Mouse (Mus musculus) heart, adult 8-10 months (tissue): ENCODE results near the gene Mta1. TPM values are rescaled to one million over a fixed set of nuclear protein-coding genes. Genes with fewer than 3 reads are reported as not detected.

ENCODE experiments used
- DNase-seq: peaks from one replicate; pipeline ENCODE4 v3.0.0; 2022; ENCODE audit warnings: low spot score
- total RNA-seq, 4 experiments: library from RNA; stranded (reverse); gene quantifications; 2 replicates each; pipeline ENCODE4 v1.2.4; 2022

Mta1 gene
- total RNA-seq, 4 experiments from 2014 or later, result 45.0 to 47.2 (median 46.1) TPM

- no peak for DNase-seq
These were observed 36.4 kb downstream of the Mta1 start for GRCm38 (mm10) chr12:113134502-113134901.

- no peak for DNase-seq
These were observed 37.3 kb downstream of the Mta1 start for GRCm38 (mm10) chr12:113135401-113135800.

GRCm38 (mm10) chr12:113136492-113137020 lies 38.5 kb downstream of the Mta1 start:
- no peak for DNase-seq

- peak; percentile 66 for DNase-seq
These were observed 39.5 kb downstream of the Mta1 start for GRCm38 (mm10) chr12:113137260-113138213.

- no peak for DNase-seq
These were observed 40.2 kb downstream of the Mta1 start for GRCm38 (mm10) chr12:113138291-113138690.

GRCm38 (mm10) chr12:113138901-113139864 lies 41.1 kb downstream of the Mta1 start:
- DNase-seq, result no peak

GRCm38 (mm10) chr12:113139908-113140615 lies 42.0 kb downstream of the Mta1 start, which contains the start of gene Crip2:
Crip2 (plus strand) TSS chr12:113140236.
- DNase-seq, result peak; percentile 93

GRCm38 (mm10) chr12:113140616-113141411 lies 42.7 kb downstream of the Mta1 start:
- peak; percentile 78 for DNase-seq

GRCm38 (mm10) chr12:113141531-113141973 lies 43.5 kb downstream of the Mta1 start:
- peak; percentile 80 for DNase-seq

- DNase-seq, result peak; percentile 95
These were observed 44.2 kb downstream of the Mta1 start for GRCm38 (mm10) chr12:113142021-113142975.

GRCm38 (mm10) chr12:113143164-113143563 lies 45.1 kb downstream of the Mta1 start:
- DNase-seq, result peak; percentile 65

- peak; percentile 62 for DNase-seq
These were observed 46.1 kb downstream of the Mta1 start for GRCm38 (mm10) chr12:113144001-113144756.

- no peak for DNase-seq
These were observed 46.8 kb downstream of the Mta1 start for GRCm38 (mm10) chr12:113144886-113145285.

- no peak for DNase-seq
These were observed 47.5 kb downstream of the Mta1 start for GRCm38 (mm10) chr12:113145591-113145990.

GRCm38 (mm10) chr12:113146112-113147057 lies 48.3 kb downstream of the Mta1 start, which contains the start of gene Crip1:
Crip1 (plus strand) TSS chr12:113146316.
- peak; percentile 93 for DNase-seq

GRCm38 (mm10) chr12:113147481-113147880 lies 49.4 kb downstream of the Mta1 start:
- DNase-seq, result no peak
